Mouse (Mus musculus): ENCODE data around the gene Kcnab1. TPM values are rescaled to one million over a fixed set of nuclear protein-coding genes. Genes with fewer than 3 reads are reported as not detected.

The Kcnab1 gene
- polyA plus RNA-seq, 1 experiment from 2014 or later = 3.1 TPM

DNA sequence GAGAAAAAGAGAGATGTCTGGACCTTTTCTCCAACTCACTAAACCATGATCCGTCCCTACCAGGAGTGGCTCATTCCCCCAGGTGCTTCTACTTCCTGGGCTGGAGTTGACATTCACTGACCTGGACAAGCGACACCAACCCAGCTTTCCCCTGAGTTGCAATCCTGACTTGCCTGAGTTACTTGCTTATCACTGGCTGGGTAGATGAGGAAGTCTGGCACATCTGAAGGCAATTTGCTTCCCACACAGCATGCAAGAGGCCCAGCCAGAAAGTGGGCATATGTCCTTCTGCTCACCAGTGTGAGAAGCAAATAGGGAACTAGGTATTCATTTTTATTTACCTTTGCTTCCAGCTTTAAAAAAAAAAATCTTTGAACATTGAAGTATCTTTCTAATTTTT is 174.2 kb downstream of the Kcnab1 start:
- WGBS = 80% methylated on average over 2 of the region's 2 CpGs
- ATAC-seq (ENCODE audit: insufficient read depth) (no peak), DNase-seq (no peak)
- no peak overlapping the region for H3K27ac ChIP-seq (ENCODE audit: low read depth)
- H3K27me3 ChIP-seq (ENCODE audit: insufficient read depth, low read length) = no peaks in the 10 kb centered on the region
- H3K9me3 ChIP-seq (ENCODE audit: low read depth, low read length) = no peaks in the 10 kb centered on the region
- H3K4me3 ChIP-seq (ENCODE audit: low read depth, low read length) = no peak overlapping the region
- H3K4me1 ChIP-seq (ENCODE audit: insufficient read depth) = no peaks in the 10 kb centered on the region
- H3K36me3 ChIP-seq (ENCODE audit: insufficient read depth) = no peaks in the 10 kb centered on the region
- H3K4me2 ChIP-seq = no peak overlapping the region
- no peak overlapping the region for H3K9ac ChIP-seq
- TF ChIP-seq CTCF (IDR thresholded peaks at IDR 0.05; ENCODE audit: low read depth) = no peak

DNA sequence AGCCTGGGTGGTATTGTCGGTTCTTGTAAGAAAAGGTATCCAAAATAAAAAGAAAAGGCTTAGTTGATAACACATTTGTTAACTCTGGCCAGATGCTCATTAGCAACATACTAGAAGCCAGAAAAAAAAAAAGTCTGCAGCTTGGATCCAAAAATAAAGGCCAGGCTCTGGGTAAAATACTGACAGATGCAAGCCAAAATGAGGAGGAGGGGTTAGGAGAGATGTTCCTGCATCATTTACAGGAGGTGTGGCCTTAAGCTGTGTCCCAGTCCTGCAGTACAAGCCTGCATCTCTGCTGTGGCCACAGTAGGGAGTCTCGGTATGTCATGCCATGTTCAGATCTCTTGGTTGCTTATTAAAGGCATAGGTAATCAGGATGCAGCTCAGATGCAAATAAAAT is 179.8 kb downstream of the Kcnab1 start:
- DNase-seq (no peak), ATAC-seq (ENCODE audit: insufficient read depth) (no peak)
- no peak for TF ChIP-seq CTCF (IDR thresholded peaks at IDR 0.05; ENCODE audit: low read depth)
- H3K36me3 ChIP-seq (ENCODE audit: insufficient read depth) = no peaks in the 10 kb centered on the region
- WGBS = 77% methylated on average over 2 of the region's 2 CpGs
- H3K4me3 ChIP-seq (ENCODE audit: low read depth, low read length) = no peak overlapping the region
- H3K4me1 ChIP-seq (ENCODE audit: insufficient read depth) = no peaks in the 10 kb centered on the region
- no peaks in the 10 kb centered on the region for H3K9me3 ChIP-seq (ENCODE audit: low read depth, low read length)
- no peak overlapping the region for H3K27ac ChIP-seq (ENCODE audit: low read depth)
- no peak overlapping the region for H3K9ac ChIP-seq
- H3K4me2 ChIP-seq = no peak overlapping the region
- no peaks in the 10 kb centered on the region for H3K27me3 ChIP-seq (ENCODE audit: insufficient read depth, low read length)

DNA sequence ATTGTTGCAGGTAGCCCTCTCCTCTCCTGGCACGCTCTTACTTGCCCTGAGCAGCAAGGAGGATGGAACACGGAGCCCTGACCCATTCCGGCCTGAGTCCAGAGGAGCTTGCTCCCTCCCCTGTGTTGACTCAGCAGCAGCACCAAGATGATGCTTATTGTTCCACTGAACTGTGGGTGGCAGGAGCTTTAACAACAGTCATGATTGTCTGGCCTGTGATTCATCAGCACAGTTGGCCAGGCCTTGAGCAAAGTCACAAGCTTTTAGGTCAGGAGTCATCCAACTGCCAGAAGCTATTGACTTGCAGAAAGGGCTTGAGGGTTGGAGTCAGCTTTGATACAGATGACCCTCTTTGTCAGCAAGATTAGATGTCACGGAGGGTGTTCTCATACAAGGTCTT is 187.8 kb downstream of the Kcnab1 start:
- TF ChIP-seq CTCF (IDR thresholded peaks at IDR 0.05; ENCODE audit: low read depth) = no peak
- no peak overlapping the region for H3K9ac ChIP-seq
- WGBS = 58% methylated on average over 4 of the region's 4 CpGs
- DNase-seq (no peak), ATAC-seq (ENCODE audit: insufficient read depth) (no peak)
- no peak overlapping the region for H3K4me2 ChIP-seq
- no peaks in the 10 kb centered on the region for H3K9me3 ChIP-seq (ENCODE audit: low read depth, low read length)
- no peaks in the 10 kb centered on the region for H3K36me3 ChIP-seq (ENCODE audit: insufficient read depth)
- H3K27me3 ChIP-seq (ENCODE audit: insufficient read depth, low read length) = no peaks in the 10 kb centered on the region
- H3K4me1 ChIP-seq (ENCODE audit: insufficient read depth) = no peaks in the 10 kb centered on the region
- no peak overlapping the region for H3K4me3 ChIP-seq (ENCODE audit: low read depth, low read length)
- no peak overlapping the region for H3K27ac ChIP-seq (ENCODE audit: low read depth)

DNA sequence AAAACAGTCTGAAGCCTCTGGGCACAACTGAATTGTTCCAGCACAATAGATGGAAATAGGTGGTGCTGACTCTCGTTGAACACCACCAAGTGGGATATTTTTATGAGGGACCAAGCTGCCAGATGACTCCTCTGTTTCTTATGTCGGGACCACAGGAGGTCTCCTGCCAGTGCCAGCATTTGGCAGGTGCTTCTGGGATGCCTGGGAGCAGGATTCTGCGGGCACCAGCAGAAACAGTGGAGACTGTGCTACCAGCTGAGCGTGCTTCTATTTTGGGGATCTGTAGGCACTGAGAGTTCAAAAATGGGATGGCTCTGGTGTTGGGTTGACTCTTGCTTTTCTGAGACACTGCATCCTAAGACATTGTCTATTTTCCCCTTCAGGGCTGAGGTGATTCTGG is 190.0 kb downstream of the Kcnab1 start:
- no peak overlapping the region for H3K4me3 ChIP-seq (ENCODE audit: low read depth, low read length)
- DNase-seq = no peak
- no peaks in the 10 kb centered on the region for H3K9me3 ChIP-seq (ENCODE audit: low read depth, low read length)
- no peak overlapping the region for H3K4me2 ChIP-seq
- no peak overlapping the region for H3K27ac ChIP-seq (ENCODE audit: low read depth)
- H3K27me3 ChIP-seq (ENCODE audit: insufficient read depth, low read length) = no peaks in the 10 kb centered on the region
- H3K36me3 ChIP-seq (ENCODE audit: insufficient read depth) = no peaks in the 10 kb centered on the region
- no peaks in the 10 kb centered on the region for H3K4me1 ChIP-seq (ENCODE audit: insufficient read depth)
- no peak for TF ChIP-seq CTCF (IDR thresholded peaks at IDR 0.05; ENCODE audit: low read depth)
- ATAC-seq (ENCODE audit: insufficient read depth) = no peak
- 88% methylated on average over 4 of the region's 4 CpGs for WGBS
- H3K9ac ChIP-seq = no peak overlapping the region

DNA sequence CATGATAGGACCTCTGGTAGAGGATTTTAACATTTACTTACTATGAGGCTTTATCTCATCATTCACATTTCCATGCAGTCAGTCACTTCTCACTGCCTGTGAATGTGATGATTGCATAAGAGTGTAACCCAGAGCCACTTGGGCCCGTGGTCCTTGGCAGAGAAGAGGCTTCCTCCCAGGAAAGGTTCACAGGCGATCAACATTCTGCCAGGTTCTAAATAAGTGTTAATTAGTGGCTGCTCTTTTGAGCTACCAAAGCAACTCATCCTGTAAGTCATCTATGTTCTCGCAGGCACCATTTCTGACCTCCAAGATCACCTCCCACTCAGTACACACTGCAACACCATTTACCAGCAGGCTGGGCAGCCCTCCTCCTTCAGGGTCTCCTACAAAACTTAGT is 192.3 kb downstream of the Kcnab1 start:
- H3K27me3 ChIP-seq (ENCODE audit: insufficient read depth, low read length) = no peaks in the 10 kb centered on the region
- 33% methylated on average over 3 of the region's 3 CpGs for WGBS
- ATAC-seq (ENCODE audit: insufficient read depth) = no peak; the same call in 1 of the 2 replicates
- no peak for DNase-seq
- H3K4me2 ChIP-seq = no peak overlapping the region
- no peak for TF ChIP-seq CTCF (IDR thresholded peaks at IDR 0.05; ENCODE audit: low read depth)
- H3K36me3 ChIP-seq (ENCODE audit: insufficient read depth) = no peaks in the 10 kb centered on the region
- H3K4me3 ChIP-seq (ENCODE audit: low read depth, low read length) = no peak overlapping the region
- H3K4me1 ChIP-seq (ENCODE audit: insufficient read depth) = no peaks in the 10 kb centered on the region
- no peak overlapping the region for H3K9ac ChIP-seq
- no peaks in the 10 kb centered on the region for H3K9me3 ChIP-seq (ENCODE audit: low read depth, low read length)
- H3K27ac ChIP-seq (ENCODE audit: low read depth) = no peak overlapping the region

DNA sequence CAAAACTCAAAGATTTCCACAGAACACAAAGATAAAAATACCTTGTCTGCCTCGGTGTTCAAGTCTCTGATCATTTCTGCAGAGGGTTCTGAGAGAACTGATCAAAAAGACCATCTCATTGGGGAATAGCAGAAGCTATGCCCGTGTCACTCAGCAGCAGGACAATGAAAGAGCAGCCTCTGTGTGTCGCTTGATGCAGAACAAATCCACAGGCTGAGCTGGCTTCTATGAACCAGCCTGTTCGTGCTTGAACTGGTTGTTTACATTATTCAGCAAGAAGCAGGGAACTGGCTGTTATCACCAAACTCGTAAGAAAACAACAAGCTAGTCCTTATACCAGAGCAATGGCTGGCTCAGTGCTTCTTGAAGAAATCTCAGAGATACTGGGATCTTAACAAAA is 193.4 kb downstream of the Kcnab1 start:
- Histone ChIP-seq H3K9me3 (ENCODE audit: low read depth, low read length) (no peaks in the 10 kb centered on the region), H3K4me3 (ENCODE audit: low read depth, low read length) (no peak overlapping the region), H3K36me3 (ENCODE audit: insufficient read depth) (no peaks in the 10 kb centered on the region), H3K9ac (no peak overlapping the region), H3K27ac (ENCODE audit: low read depth) (no peak overlapping the region), H3K4me1 (ENCODE audit: insufficient read depth) (no peaks in the 10 kb centered on the region), H3K27me3 (ENCODE audit: insufficient read depth, low read length) (no peaks in the 10 kb centered on the region), H3K4me2 (no peak overlapping the region)
- DNase-seq (peak; percentile 49), ATAC-seq (ENCODE audit: insufficient read depth) (no peak)
- no peak for TF ChIP-seq CTCF (IDR thresholded peaks at IDR 0.05; ENCODE audit: low read depth)
- WGBS = 15% methylated on average over 5 of the region's 5 CpGs

DNA sequence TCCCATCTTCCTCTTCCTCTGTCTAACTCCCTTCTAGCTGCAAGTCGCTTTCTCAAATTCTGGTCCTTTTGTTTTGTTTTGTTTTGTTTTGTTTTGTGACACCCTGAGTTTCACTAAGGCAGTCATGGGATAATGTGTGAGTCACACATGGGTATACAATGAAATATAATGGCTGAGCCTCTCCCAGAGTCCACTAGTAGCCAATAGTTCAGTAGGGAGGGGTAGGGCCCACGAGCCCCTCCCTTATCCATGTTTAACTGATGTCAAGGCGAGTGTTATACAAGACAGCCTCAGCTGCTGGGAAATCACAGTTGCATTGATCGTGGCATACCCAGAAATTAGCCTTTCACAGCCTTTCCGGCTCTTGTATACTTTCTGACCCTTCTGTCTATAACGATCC is 206.7 kb downstream of the Kcnab1 start:
- no peaks in the 10 kb centered on the region for H3K36me3 ChIP-seq (ENCODE audit: insufficient read depth)
- H3K9ac ChIP-seq = no peak overlapping the region
- no peak for TF ChIP-seq CTCF (IDR thresholded peaks at IDR 0.05; ENCODE audit: low read depth)
- H3K4me3 ChIP-seq (ENCODE audit: low read depth, low read length) = no peak overlapping the region
- H3K9me3 ChIP-seq (ENCODE audit: low read depth, low read length) = no peaks in the 10 kb centered on the region
- no peaks in the 10 kb centered on the region for H3K4me1 ChIP-seq (ENCODE audit: insufficient read depth)
- 70% methylated on average over 6 of the region's 6 CpGs for WGBS
- H3K27ac ChIP-seq (ENCODE audit: low read depth) = no peak overlapping the region
- DNase-seq (no peak), ATAC-seq (ENCODE audit: insufficient read depth) (no peak)
- H3K27me3 ChIP-seq (ENCODE audit: insufficient read depth, low read length) = no peaks in the 10 kb centered on the region
- no peak overlapping the region for H3K4me2 ChIP-seq

DNA sequence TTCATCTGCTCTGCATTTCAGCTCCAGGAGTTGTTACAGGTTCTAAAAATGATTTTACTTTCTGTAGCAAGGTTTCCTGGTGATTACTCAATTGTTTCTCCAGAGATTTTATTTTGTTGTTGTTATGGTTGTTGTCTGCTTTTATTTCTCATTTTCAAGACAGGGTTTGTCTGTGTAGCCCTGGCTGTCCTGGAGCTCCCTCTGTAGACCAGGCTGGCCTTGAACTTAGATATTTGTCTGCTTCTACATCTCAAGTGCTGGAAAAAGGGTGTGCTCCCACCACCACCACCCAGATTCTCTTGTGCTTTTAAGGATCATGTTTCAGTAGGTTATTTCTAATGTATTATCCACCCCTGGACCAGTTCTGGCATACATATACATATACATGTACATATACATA is 207.6 kb downstream of the Kcnab1 start:
- DNase-seq (no peak), ATAC-seq (ENCODE audit: insufficient read depth) (no peak)
- H3K9me3 ChIP-seq (ENCODE audit: low read depth, low read length) = no peaks in the 10 kb centered on the region
- H3K4me1 ChIP-seq (ENCODE audit: insufficient read depth) = no peaks in the 10 kb centered on the region
- H3K27me3 ChIP-seq (ENCODE audit: insufficient read depth, low read length) = no peaks in the 10 kb centered on the region
- no peak overlapping the region for H3K9ac ChIP-seq
- no peak overlapping the region for H3K4me3 ChIP-seq (ENCODE audit: low read depth, low read length)
- H3K27ac ChIP-seq (ENCODE audit: low read depth) = no peak overlapping the region
- H3K4me2 ChIP-seq = no peak overlapping the region
- TF ChIP-seq CTCF (IDR thresholded peaks at IDR 0.05; ENCODE audit: low read depth) = no peak
- no peaks in the 10 kb centered on the region for H3K36me3 ChIP-seq (ENCODE audit: insufficient read depth)
